Mouse (Mus musculus): Measurements from ENCODE around the gene Edrf1.

GRCm38 (mm10) chr7:133703906-133704305, 66.6 kb downstream of the Edrf1 start:
- TF ChIP-seq POLR2A (IDR thresholded peaks at IDR 0.05; ENCODE audit: control insufficient read depth, low read depth, low read length) (no peak), CTCF (IDR thresholded peaks at IDR 0.05; ENCODE audit: control insufficient read depth, insufficient read depth, insufficient replicate concordance, low read depth, low read length) (no peak)
